Mouse (Mus musculus): ENCODE measurements around the gene Olfr371. TPM values are rescaled to one million over a fixed set of nuclear protein-coding genes. Genes with fewer than 3 reads are reported as not detected.

The Olfr371 gene
- total RNA-seq (2015; ENCODE audit: low replicate concordance) (not detected in 2 replicates), total RNA-seq (2017; ENCODE audit: low replicate concordance) (not detected in 2 replicates)

GRCm38 (mm10) chr8:85225688-85226087 is at the start of gene Olfr371:
Gene Olfr371, plus strand, starts transcription at chr8:85225988.
- no peak for ATAC-seq (replicated peaks; ENCODE audit: low FRiP score, poor library complexity, severe bottlenecking)

GRCm38 (mm10) chr8:85192346-85192745 is 33.4 kb upstream of the Olfr371 start:
- no peak for ATAC-seq (replicated peaks; ENCODE audit: low FRiP score, poor library complexity, severe bottlenecking)

GRCm38 (mm10) chr8:85220220-85220619 is 5.6 kb upstream of the Olfr371 start:
- ATAC-seq (replicated peaks; ENCODE audit: low FRiP score, poor library complexity, severe bottlenecking) = no peak

- ATAC-seq (replicated peaks; ENCODE audit: low FRiP score, poor library complexity, severe bottlenecking) = no peak
These were observed 4.8 kb upstream of the Olfr371 start for GRCm38 (mm10) chr8:85220992-85221391.

- no peak for ATAC-seq (replicated peaks; ENCODE audit: low FRiP score, poor library complexity, severe bottlenecking)
These were observed 1.5 kb downstream of the Olfr371 start for GRCm38 (mm10) chr8:85227297-85227696.

Other genes starting within 250 kb of the Olfr371 start
- gene Junb, start 247.3 kb upstream of the Olfr371 start, total RNA-seq (2015; ENCODE audit: low replicate concordance) = 6.1 and 6.7 TPM in 2 replicates
- 15.5 and 16.1 TPM in 2 replicates for gene Junb, start 247.3 kb upstream of the Olfr371 start, total RNA-seq (2017; ENCODE audit: low replicate concordance)
- gene Hook2, start 235.4 kb upstream of the Olfr371 start, total RNA-seq (2015; ENCODE audit: low replicate concordance) = 1.9 and 5.0 TPM in 2 replicates
- gene Hook2, start 235.4 kb upstream of the Olfr371 start, total RNA-seq (2017; ENCODE audit: low replicate concordance) = 1.6 and 6.1 TPM in 2 replicates
- gene Best2, start 211.5 kb upstream of the Olfr371 start, total RNA-seq (2015; ENCODE audit: low replicate concordance) = not detected in 2 replicates
- not detected in 2 replicates for gene Best2, start 211.5 kb upstream of the Olfr371 start, total RNA-seq (2017; ENCODE audit: low replicate concordance)
- 20.8 and 24.2 TPM in 2 replicates for gene Asna1, start 200.7 kb upstream of the Olfr371 start, total RNA-seq (2015; ENCODE audit: low replicate concordance)
- 13.5 and 26.3 TPM in 2 replicates for gene Asna1, start 200.7 kb upstream of the Olfr371 start, total RNA-seq (2017; ENCODE audit: low replicate concordance)
- 32.1 and 45.4 TPM in 2 replicates for gene Trir, start 199.2 kb upstream of the Olfr371 start, total RNA-seq (2015; ENCODE audit: low replicate concordance)
- 72.9 and 103 TPM in 2 replicates for gene Trir, start 199.2 kb upstream of the Olfr371 start, total RNA-seq (2017; ENCODE audit: low replicate concordance)
- gene Tnpo2, start 189.1 kb upstream of the Olfr371 start, total RNA-seq (2015; ENCODE audit: low replicate concordance) = 9.6 and 10.8 TPM in 2 replicates
- gene Tnpo2, start 189.1 kb upstream of the Olfr371 start, total RNA-seq (2017; ENCODE audit: low replicate concordance) = 11.2 and 14.6 TPM in 2 replicates
- gene Fbxw9, start 165.9 kb upstream of the Olfr371 start, total RNA-seq (2015; ENCODE audit: low replicate concordance) = 5.4 TPM in 1 of 2 replicates, not detected in the other
- gene Fbxw9, start 165.9 kb upstream of the Olfr371 start, total RNA-seq (2017; ENCODE audit: low replicate concordance) = 0.43 and 4.3 TPM in 2 replicates
- gene Gm5741, start 158.0 kb upstream of the Olfr371 start, total RNA-seq (2015; ENCODE audit: low replicate concordance) = not detected in 2 replicates
- not detected in 2 replicates for gene Gm5741, start 158.0 kb upstream of the Olfr371 start, total RNA-seq (2017; ENCODE audit: low replicate concordance)
- gene Dhps, start 154.2 kb upstream of the Olfr371 start, total RNA-seq (2015; ENCODE audit: low replicate concordance) = 12.3 and 16.1 TPM in 2 replicates
- 3.2 and 12.1 TPM in 2 replicates for gene Dhps, start 154.2 kb upstream of the Olfr371 start, total RNA-seq (2017; ENCODE audit: low replicate concordance)
- 26.1 and 31.3 TPM in 2 replicates for gene Wdr83os, start 145.2 kb upstream of the Olfr371 start, total RNA-seq (2015; ENCODE audit: low replicate concordance)
- gene Wdr83os, start 145.2 kb upstream of the Olfr371 start, total RNA-seq (2017; ENCODE audit: low replicate concordance) = 4.3 and 11.3 TPM in 2 replicates
- gene Wdr83, start 144.7 kb upstream of the Olfr371 start, total RNA-seq (2015; ENCODE audit: low replicate concordance) = 1.7 and 16.9 TPM in 2 replicates
- gene Wdr83, start 144.7 kb upstream of the Olfr371 start, total RNA-seq (2017; ENCODE audit: low replicate concordance) = 4.9 and 6.3 TPM in 2 replicates
- 27.5 and 32.8 TPM in 2 replicates for gene Man2b1, start 142.7 kb upstream of the Olfr371 start, total RNA-seq (2015; ENCODE audit: low replicate concordance)
- gene Man2b1, start 142.7 kb upstream of the Olfr371 start, total RNA-seq (2017; ENCODE audit: low replicate concordance) = 17.8 and 18.6 TPM in 2 replicates
- not detected in 2 replicates for gene Zfp791, start 102.9 kb upstream of the Olfr371 start, total RNA-seq (2015; ENCODE audit: low replicate concordance)
- gene Zfp791, start 102.9 kb upstream of the Olfr371 start, total RNA-seq (2017; ENCODE audit: low replicate concordance) = not detected in 2 replicates
- gene Cks1brt, start 74.1 kb upstream of the Olfr371 start, total RNA-seq (2015; ENCODE audit: low replicate concordance) = not detected in 2 replicates
- gene Cks1brt, start 74.1 kb upstream of the Olfr371 start, total RNA-seq (2017; ENCODE audit: low replicate concordance) = not detected in 2 replicates
- 38.2 and 48.5 TPM in 2 replicates for gene Orc6, start 73.6 kb downstream of the Olfr371 start, total RNA-seq (2015; ENCODE audit: low replicate concordance)
- 47.6 and 89.5 TPM in 2 replicates for gene Orc6, start 73.6 kb downstream of the Olfr371 start, total RNA-seq (2017; ENCODE audit: low replicate concordance)
- 54.8 and 68.4 TPM in 2 replicates for gene Vps35, start 73.8 kb downstream of the Olfr371 start, total RNA-seq (2015; ENCODE audit: low replicate concordance)
- gene Vps35, start 73.8 kb downstream of the Olfr371 start, total RNA-seq (2017; ENCODE audit: low replicate concordance) = 50.0 and 53.9 TPM in 2 replicates
- gene Mylk3, start 160.4 kb downstream of the Olfr371 start, total RNA-seq (2015; ENCODE audit: low replicate concordance) = 48.0 and 94.9 TPM in 2 replicates
- 229 and 257 TPM in 2 replicates for gene Mylk3, start 160.4 kb downstream of the Olfr371 start, total RNA-seq (2017; ENCODE audit: low replicate concordance)
- 9.4 and 22.5 TPM in 2 replicates for gene 4921524J17Rik, start 206.8 kb downstream of the Olfr371 start, total RNA-seq (2015; ENCODE audit: low replicate concordance)
- 8.3 and 15.9 TPM in 2 replicates for gene 4921524J17Rik, start 206.8 kb downstream of the Olfr371 start, total RNA-seq (2017; ENCODE audit: low replicate concordance)